Mouse (Mus musculus) liver, embryonic 15.5 days (tissue): ENCODE measurements around the gene Nudt14. TPM values are rescaled to one million over a fixed set of nuclear protein-coding genes. Genes with fewer than 3 reads are reported as not detected.

ENCODE experiments used
- ATAC-seq: fragments of 200-750 bp; cut with Nextera tagmentation; 2 replicates; pipeline ENCODE4 v1.8.0; 2017; ENCODE audit warnings: moderate number of reproducible peaks, mild to moderate bottlenecking, moderate library complexity; ENCODE audit not compliant: insufficient read depth
- H3K27ac ChIP-seq: fragments of 300-500 bp; sonication (generic); replicated peaks from 2 replicates; pipeline ENCODE4 v1.5.1; 2015; ENCODE audit warnings: mild to moderate bottlenecking, inconsistent platforms
- H3K27me3 ChIP-seq: fragments of 300-500 bp; sonication (generic); 2 replicates; pipeline ENCODE4 v1.6.1; 2015; ENCODE audit warnings: mild to moderate bottlenecking, inconsistent platforms
- H3K36me3 ChIP-seq: fragments of 300-500 bp; sonication (generic); replicated peaks from 2 replicates; pipeline ENCODE4 v1.6.1; 2015; ENCODE audit warnings: moderate library complexity, mild to moderate bottlenecking, inconsistent platforms
- H3K4me1 ChIP-seq: fragments of 300-500 bp; sonication (generic); replicated peaks from 2 replicates; pipeline ENCODE4 v1.6.1; 2015; ENCODE audit warnings: inconsistent platforms
- H3K4me2 ChIP-seq: fragments of 300-500 bp; sonication (generic); 2 replicates; pipeline ENCODE4 v1.6.1; 2015; ENCODE audit warnings: moderate library complexity, mild to moderate bottlenecking, inconsistent platforms
- H3K4me3 ChIP-seq: fragments of 300-500 bp; sonication (generic); replicated peaks from 2 replicates; pipeline ENCODE4 v1.5.1; 2015; ENCODE audit warnings: mild to moderate bottlenecking, inconsistent platforms
- H3K9ac ChIP-seq: fragments of 300-500 bp; sonication (generic); 2 replicates; pipeline ENCODE4 v1.6.1; 2015; ENCODE audit warnings: moderate library complexity, mild to moderate bottlenecking, inconsistent platforms
- H3K9me3 ChIP-seq: fragments of 300-500 bp; sonication (generic); replicated peaks from 2 replicates; pipeline ENCODE4 v1.6.1; 2016; ENCODE audit warnings: inconsistent platforms
- WGBS: fragments of 180-500 bp; shearing (Covaris S2); methylation state at CpG from one replicate; pipeline ENCODE4 v1.1.7; 2015; ENCODE audit warnings: mixed read lengths; ENCODE audit not compliant: insufficient replicate concordance; 5-methylcytosine and 5-hydroxymethylcytosine counted together
- polyA plus RNA-seq: library from polyadenylated mRNA; unstranded; fragments of >200 nt; fragmentation: Nextera tagmentation; extraction: Ambion mirVana; gene quantifications from 2 replicates; pipeline ENCODE4 v1.2.1, GENCODE M21; 2015

Nudt14 gene
- polyA plus RNA-seq, 1 experiment from 2014 or later = 14.3 TPM

DNA sequence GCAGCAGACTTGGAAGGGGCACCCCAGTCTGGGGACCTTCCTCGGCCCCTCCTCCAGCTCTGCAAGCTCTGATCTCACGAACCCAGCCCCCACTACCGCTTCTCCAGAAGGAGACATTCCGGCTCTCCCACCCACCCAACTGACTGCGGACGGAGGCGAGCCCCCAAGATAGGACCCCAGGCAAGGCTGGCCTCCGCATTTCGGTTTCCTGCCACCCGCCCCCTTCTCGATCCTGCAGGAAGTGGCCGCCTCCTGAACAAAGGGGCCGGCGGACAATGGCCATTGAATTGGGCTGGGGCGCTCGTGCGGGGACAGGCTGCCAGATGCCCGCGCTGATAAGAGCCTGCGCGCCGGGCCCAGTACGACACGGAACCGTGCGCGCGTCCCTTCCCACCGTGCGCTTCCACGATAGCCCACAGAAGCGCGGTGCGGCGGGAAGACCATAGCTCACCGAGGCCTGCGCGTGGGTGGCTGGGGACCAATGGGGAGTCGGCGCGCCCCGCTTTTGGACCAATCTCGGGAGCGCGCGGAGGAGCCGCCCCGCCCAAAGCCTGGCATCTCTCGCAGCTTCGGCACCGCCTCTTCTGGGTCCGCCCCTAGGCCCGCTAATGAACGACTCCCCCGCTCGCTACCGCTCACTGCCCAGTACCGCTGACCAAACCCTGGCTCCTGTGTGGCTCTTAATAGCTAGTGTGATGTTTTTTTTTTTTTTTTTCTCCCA, 8.3 kb upstream of the Nudt14 start:
- H3K9me3 ChIP-seq = no peaks in the 10 kb centered on the region
- H3K27ac ChIP-seq = no peak overlapping the region; the same call in 1 of the 2 replicates
- peak overlapping the region; percentile 45 for H3K9ac ChIP-seq
- no peaks in the 10 kb centered on the region for H3K36me3 ChIP-seq
- ATAC-seq = peak; percentile 80
- H3K27me3 ChIP-seq = peaks cover 69% of the 10 kb centered on the region
- peak overlapping the region; percentile 58 for H3K4me3 ChIP-seq
- H3K4me1 ChIP-seq = peaks cover 20% of the 10 kb centered on the region
- WGBS = under 1% methylated on average over 58 of the region's 58 CpGs
- peak overlapping the region; percentile 95 for H3K4me2 ChIP-seq

DNA sequence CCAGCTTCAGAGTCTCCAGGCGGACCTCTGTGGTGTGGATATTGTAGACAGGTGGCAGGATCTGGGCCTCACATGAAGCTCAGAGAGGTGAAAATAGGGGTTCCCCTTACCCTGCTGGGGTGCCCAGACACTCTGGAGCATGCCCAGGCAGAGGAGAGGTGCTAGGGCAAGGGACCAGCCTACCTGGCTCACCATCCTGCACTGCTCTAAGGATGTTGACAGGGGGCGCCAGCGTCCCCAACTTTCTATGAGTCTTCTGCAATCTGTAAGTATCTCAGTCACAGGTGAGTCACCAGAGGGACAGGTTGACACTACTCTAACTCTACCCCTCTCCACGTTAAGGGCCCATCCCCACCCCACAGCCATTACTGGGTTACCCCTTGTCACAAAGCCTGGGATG, 5.4 kb upstream of the Nudt14 start:
- no peak for ATAC-seq
- Histone ChIP-seq H3K36me3 (no peaks in the 10 kb centered on the region), H3K4me3 (no peak overlapping the region), H3K9ac (no peak overlapping the region), H3K9me3 (no peaks in the 10 kb centered on the region), H3K27me3 (peaks cover 56% of the 10 kb centered on the region), H3K27ac (no peak overlapping the region), H3K4me1 (peaks cover 26% of the 10 kb centered on the region), H3K4me2 (no peak overlapping the region)
- WGBS = 18% methylated on average over 4 of the region's 4 CpGs

DNA sequence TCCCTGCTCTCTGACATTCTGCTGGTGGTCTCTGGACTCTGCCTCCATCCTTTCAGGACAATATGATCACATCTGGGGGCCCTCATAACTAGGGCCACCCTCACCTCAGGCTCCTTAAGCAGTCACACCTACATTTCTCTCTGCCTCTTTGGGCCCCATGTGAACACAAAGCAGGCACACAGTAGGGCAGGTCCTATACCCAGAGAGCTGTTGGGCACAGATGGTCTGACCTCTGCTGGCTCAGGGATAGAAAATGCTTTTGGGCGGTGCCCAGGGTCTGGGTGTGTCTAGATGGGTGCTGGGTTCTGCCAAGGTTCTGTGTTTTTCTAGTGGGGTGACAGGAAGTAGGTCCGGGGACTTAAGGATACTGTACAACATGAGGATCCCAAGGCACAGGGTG, 1.7 kb upstream of the Nudt14 start:
- WGBS = 67% methylated on average over 2 of the region's 2 CpGs
- Histone ChIP-seq H3K27me3 (peaks cover 24% of the 10 kb centered on the region), H3K4me3 (no peak overlapping the region), H3K9ac (no peak overlapping the region), H3K36me3 (no peaks in the 10 kb centered on the region), H3K9me3 (no peaks in the 10 kb centered on the region), H3K4me1 (peaks cover 20% of the 10 kb centered on the region), H3K27ac (no peak overlapping the region), H3K4me2 (no peak overlapping the region)
- no peak for ATAC-seq

DNA sequence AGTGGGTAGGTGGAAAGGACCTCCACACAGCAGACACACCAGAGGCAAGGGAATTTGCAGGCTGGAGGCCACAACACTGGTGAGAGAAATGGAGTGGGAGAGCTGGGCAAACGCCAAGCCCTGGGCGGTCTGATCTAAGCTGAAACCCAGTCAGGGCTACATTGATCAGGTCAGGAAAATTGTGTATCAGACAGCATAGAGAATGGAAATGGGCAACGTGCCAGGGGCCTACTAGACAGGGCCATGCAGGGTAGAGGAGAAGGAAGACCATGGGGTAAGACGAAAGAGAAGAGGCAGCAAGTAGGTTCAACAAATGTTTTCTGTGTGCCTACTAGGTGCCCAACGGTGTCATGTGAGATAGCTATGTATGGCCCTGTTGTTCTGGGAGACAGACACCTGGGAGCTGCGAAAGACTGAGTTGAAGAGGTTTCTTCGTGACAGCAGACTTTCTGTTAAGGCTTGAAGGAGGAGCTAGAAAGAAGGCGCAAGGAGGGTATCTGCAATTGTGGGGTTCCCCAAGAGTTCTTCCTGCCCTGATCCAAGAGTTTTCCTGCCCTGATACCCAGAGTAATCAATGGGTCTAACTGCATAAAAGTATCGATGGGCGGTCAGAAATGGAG, 658 bp downstream of the Nudt14 start:
- Histone ChIP-seq H3K36me3 (no peaks in the 10 kb centered on the region), H3K9ac (peak overlapping the region; percentile 66), H3K4me2 (peak overlapping the region; percentile 78), H3K27me3 (0 out of 2 replicates have a peak, but pooled peaks cover 8% of the 10 kb centered on the region), H3K27ac (no peak overlapping the region), H3K4me3 (peak overlapping the region; percentile 83), H3K9me3 (no peaks in the 10 kb centered on the region), H3K4me1 (peaks cover 20% of the 10 kb centered on the region)
- 36% methylated on average over 10 of the region's 10 CpGs for WGBS
- no peak for ATAC-seq

DNA sequence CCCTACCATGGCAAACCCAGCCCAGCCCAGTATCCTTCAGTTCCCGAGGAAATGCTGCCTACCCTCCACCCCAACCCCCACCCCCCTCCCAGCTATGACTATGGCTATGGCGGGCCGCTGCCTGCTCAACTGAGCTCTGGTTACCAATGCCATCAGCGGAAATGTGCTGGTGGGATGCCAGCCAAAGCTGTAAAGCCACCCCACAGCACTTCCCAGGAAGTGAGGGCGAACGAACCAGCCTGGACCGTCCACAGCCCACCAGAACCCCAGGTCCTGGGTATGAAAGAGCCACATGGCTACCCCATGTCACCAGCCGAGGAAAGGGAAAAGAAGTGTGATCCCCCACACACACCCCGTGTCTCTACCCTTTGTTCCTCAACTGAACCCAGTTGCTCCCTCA, 1.2 kb downstream of the Nudt14 start:
- no peaks in the 10 kb centered on the region for H3K36me3 ChIP-seq
- H3K9ac ChIP-seq = no peak overlapping the region
- 0 out of 2 replicates have a peak, but pooled peaks cover 6% of the 10 kb centered on the region for H3K27me3 ChIP-seq
- 74% methylated on average over 9 of the region's 9 CpGs for WGBS
- H3K9me3 ChIP-seq = no peaks in the 10 kb centered on the region
- ATAC-seq = no peak
- no peak overlapping the region for H3K27ac ChIP-seq
- H3K4me2 ChIP-seq = no peak overlapping the region
- peaks cover 20% of the 10 kb centered on the region for H3K4me1 ChIP-seq
- no peak overlapping the region for H3K4me3 ChIP-seq

DNA sequence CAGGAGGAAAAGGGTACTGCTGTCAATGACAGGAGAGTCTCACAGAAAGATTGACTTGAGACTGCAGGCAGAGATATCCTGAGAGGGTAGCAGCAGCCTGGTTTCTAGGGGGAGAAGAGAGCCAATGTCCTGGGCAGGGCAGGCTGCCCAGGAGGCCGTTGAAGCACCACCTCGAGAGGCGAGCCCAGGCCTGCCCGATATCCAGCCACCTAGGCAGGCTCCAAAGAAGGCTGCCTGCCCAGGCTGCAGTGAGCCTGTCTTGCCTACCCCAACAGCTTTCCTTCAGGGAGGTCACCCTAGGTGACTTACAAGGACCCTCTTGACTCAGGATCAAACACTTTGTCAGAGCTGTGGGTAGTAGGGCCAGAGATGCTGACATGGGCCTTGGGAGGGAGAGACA, 1.7 kb downstream of the Nudt14 start:
- 73% methylated on average over 4 of the region's 4 CpGs for WGBS
- no peak overlapping the region for H3K4me2 ChIP-seq
- no peak overlapping the region for H3K27ac ChIP-seq
- H3K9me3 ChIP-seq = no peaks in the 10 kb centered on the region
- H3K36me3 ChIP-seq = no peaks in the 10 kb centered on the region
- peaks cover 20% of the 10 kb centered on the region for H3K4me1 ChIP-seq
- H3K4me3 ChIP-seq = no peak overlapping the region
- H3K9ac ChIP-seq = no peak overlapping the region
- no peak for ATAC-seq
- H3K27me3 ChIP-seq = 0 out of 2 replicates have a peak, but pooled peaks cover 5% of the 10 kb centered on the region

DNA sequence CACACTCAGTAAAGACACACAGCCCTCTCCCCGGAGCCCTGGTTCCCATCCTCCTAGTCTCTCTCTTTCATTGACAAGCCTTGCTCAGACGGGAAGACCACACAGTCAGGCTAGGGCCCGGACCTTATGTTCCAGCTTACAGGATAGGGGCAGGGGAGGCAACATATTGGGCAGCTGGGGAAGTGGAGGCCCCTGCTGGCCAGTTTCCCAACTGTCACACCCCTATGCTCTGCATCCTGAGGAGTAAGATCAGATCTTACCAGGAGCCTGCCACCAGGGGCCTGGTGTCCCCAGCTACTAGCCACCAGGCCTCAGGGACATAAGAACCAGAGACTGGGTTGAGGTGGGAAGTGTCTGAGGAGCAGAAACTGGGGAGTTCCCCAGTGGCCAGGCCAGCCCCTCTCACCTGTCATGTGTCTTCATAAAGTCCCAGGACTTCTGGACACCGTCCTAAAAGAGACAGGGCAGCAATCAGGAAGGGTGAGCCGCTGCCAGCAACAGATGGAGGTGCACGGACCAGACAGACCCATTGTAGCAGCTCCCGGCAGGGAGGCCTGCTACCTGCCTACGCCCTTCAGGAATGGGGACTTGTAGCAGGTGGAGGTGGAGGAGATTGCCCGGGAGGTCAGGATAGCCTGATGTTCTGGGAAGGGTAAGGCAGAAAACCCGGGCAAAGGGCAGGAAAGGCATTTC, 2.9 kb downstream of the Nudt14 start:
- no peak for ATAC-seq
- H3K27me3 ChIP-seq = 0 out of 2 replicates have a peak, but pooled peaks cover 5% of the 10 kb centered on the region
- no peak overlapping the region for H3K4me2 ChIP-seq
- no peak overlapping the region for H3K4me3 ChIP-seq
- H3K9ac ChIP-seq = no peak overlapping the region
- peaks cover 20% of the 10 kb centered on the region for H3K4me1 ChIP-seq
- H3K9me3 ChIP-seq = no peaks in the 10 kb centered on the region
- 64% methylated on average over 10 of the region's 10 CpGs for WGBS
- no peak overlapping the region for H3K27ac ChIP-seq
- no peaks in the 10 kb centered on the region for H3K36me3 ChIP-seq

DNA sequence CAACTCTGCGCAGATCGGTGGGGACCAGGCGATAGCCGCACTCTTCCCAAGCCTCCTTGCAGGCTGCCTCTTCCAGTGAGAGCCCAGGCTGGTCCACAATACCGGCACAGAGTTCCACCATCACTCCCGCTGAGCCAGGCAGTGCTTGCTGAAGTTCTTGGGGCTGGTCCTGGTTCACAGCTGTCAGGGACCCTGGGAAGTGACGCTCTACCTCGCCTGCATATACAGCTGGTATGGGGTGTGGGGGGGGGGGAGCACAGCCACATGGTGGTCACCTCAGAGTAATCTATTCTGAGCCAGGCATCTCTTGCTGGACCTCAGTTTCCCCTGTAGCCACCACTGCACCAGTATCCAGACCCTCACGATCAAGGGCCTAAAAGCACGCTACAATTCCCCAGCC, 3.6 kb downstream of the Nudt14 start:
- Histone ChIP-seq H3K9me3 (no peaks in the 10 kb centered on the region), H3K27me3 (0 out of 2 replicates have a peak, but pooled peaks cover 6% of the 10 kb centered on the region), H3K27ac (no peak overlapping the region), H3K4me3 (no peak overlapping the region), H3K9ac (no peak overlapping the region), H3K4me1 (peaks cover 20% of the 10 kb centered on the region), H3K36me3 (no peaks in the 10 kb centered on the region), H3K4me2 (no peak overlapping the region)
- 80% methylated on average over 10 of the region's 10 CpGs for WGBS
- ATAC-seq = no peak

DNA sequence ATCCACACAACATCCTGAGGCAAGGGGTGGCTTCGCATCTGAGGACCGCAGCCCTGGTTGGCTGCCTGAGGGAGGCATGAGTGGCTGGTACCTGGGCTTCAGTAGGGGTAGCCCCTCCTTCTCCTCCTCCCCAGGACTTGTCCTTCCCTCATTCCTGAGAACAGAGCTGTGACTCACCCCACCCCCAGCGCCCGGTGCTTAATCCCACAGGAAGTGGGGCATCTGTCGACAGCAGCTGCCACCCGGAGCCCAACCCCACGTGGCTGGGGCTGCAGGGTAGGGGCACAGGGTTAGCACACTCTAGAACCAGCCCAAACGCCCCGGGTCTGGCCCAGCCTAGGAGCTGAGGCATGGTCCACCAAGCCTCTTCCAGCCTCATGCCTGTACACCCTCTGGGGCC, 4.0 kb downstream of the Nudt14 start:
- 40% methylated on average over 9 of the region's 9 CpGs for WGBS
- H3K4me2 ChIP-seq = no peak overlapping the region

DNA sequence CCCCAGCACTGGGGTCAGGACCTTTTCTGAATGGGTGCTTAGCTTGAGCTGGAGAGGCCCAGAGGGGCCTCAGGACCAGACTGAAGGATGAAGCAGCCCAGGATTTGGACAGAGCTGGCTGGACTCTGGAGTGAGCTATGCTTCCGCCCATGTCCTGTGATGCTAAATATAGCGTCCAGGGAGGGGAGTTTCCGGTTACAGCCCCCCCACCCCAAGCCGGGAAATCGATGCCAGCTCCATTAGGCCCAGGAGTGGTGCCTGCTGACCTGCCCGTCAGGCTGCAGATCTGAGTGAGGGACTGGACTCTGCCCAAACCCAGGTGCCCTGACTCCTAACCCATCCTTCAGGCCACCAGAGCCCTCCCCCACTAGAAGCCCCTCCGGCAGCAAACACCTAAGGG, 9.3 kb downstream of the Nudt14 start:
- no peak for ATAC-seq
- WGBS = 34% methylated on average over 7 of the region's 7 CpGs
- peaks cover 58% of the 10 kb centered on the region for H3K27me3 ChIP-seq

More for the DNA sequence above, 4.0 kb downstream of the Nudt14 start:
- Histone ChIP-seq H3K27me3 (peaks cover 10% of the 10 kb centered on the region; the same call in 1 of the 2 replicates), H3K36me3 (no peaks in the 10 kb centered on the region), H3K4me3 (no peak overlapping the region), H3K27ac (no peak overlapping the region), H3K9ac (no peak overlapping the region), H3K9me3 (no peaks in the 10 kb centered on the region), H3K4me1 (peaks cover 20% of the 10 kb centered on the region)
- no peak for ATAC-seq

More for the DNA sequence above, 9.3 kb downstream of the Nudt14 start:
- Histone ChIP-seq H3K4me1 (peaks cover 16% of the 10 kb centered on the region), H3K4me2 (no peak overlapping the region), H3K36me3 (no peaks in the 10 kb centered on the region), H3K9ac (no peak overlapping the region), H3K4me3 (no peak overlapping the region), H3K9me3 (no peaks in the 10 kb centered on the region), H3K27ac (no peak overlapping the region)
